Mouse (Mus musculus) heart, embryonic 13.5 days (tissue): ENCODE data around the gene Adgrl1. TPM values are rescaled to one million over a fixed set of nuclear protein-coding genes. Genes with fewer than 3 reads are reported as not detected.
A peak's percentile ranks its signal among the peaks of the same experiment; 100 is the strongest.

Source experiments
- ATAC-seq: fragments of 200-750 bp; cut with Nextera tagmentation; 2 replicates; pipeline ENCODE4 v1.8.0; 2017; ENCODE audit warnings: moderate TSS enrichment; ENCODE audit not compliant: insufficient number of reproducible peaks, low FRiP score, low TSS enrichment; ENCODE audit errors: extremely low read depth
- H3K27ac ChIP-seq: fragments of 300-500 bp; sonication (generic); replicated peaks from 2 replicates; pipeline ENCODE4 v1.5.1; 2015; ENCODE audit warnings: moderate library complexity, mild to moderate bottlenecking, inconsistent platforms
- H3K27me3 ChIP-seq: fragments of 300-500 bp; sonication (generic); replicated peaks from 2 replicates; pipeline ENCODE4 v1.6.1; 2015; ENCODE audit warnings: mild to moderate bottlenecking, inconsistent platforms
- H3K36me3 ChIP-seq: fragments of 300-500 bp; sonication (generic); 2 replicates; pipeline ENCODE4 v1.6.1; 2015; ENCODE audit warnings: mild to moderate bottlenecking, inconsistent platforms
- H3K4me1 ChIP-seq: fragments of 300-500 bp; sonication (generic); 2 replicates; pipeline ENCODE4 v1.6.1; 2015; ENCODE audit warnings: inconsistent platforms
- H3K4me2 ChIP-seq: fragments of 300-500 bp; sonication (generic); 2 replicates; pipeline ENCODE4 v1.6.1; 2015; ENCODE audit warnings: inconsistent platforms, mild to moderate bottlenecking, moderate library complexity
- H3K4me3 ChIP-seq: fragments of 300-500 bp; sonication (generic); 2 replicates; pipeline ENCODE4 v1.5.1; 2015; ENCODE audit warnings: moderate library complexity, mild to moderate bottlenecking, inconsistent platforms
- H3K9ac ChIP-seq: fragments of 300-500 bp; sonication (generic); 2 replicates; pipeline ENCODE4 v1.6.1; 2015; ENCODE audit warnings: inconsistent platforms, mild to moderate bottlenecking, moderate library complexity
- H3K9me3 ChIP-seq: fragments of 300-500 bp; sonication (generic); 2 replicates; pipeline ENCODE4 v1.6.1; 2016; ENCODE audit warnings: inconsistent platforms
- WGBS: fragments of 180-500 bp; shearing (Covaris S2); methylation state at CpG from one replicate; pipeline ENCODE4 v1.1.7; 2015; ENCODE audit warnings: mixed read lengths; 5-methylcytosine and 5-hydroxymethylcytosine counted together
- polyA plus RNA-seq: library from polyadenylated mRNA; unstranded; fragments of >200 nt; fragmentation: Nextera tagmentation; extraction: Ambion mirVana; gene quantifications from 2 replicates; pipeline ENCODE4 v1.2.1, GENCODE M21; 2015

The Adgrl1 gene
- polyA plus RNA-seq, 1 experiment from 2014 or later = 8.7 TPM

- peak overlapping the region; percentile 94 for H3K4me3 ChIP-seq
- H3K36me3 ChIP-seq = no peaks in the 10 kb centered on the region
- H3K9ac ChIP-seq = peak overlapping the region; percentile 55
- no peaks in the 10 kb centered on the region; the same call in 1 of the 2 replicates for H3K27me3 ChIP-seq
- no peak for ATAC-seq
- peak overlapping the region; percentile 98 for H3K4me2 ChIP-seq
- peak overlapping the region; percentile 71 for H3K27ac ChIP-seq
- peaks cover 65% of the 10 kb centered on the region for H3K4me1 ChIP-seq
- 13% methylated on average over 13 of the region's 13 CpGs for WGBS
- no peaks in the 10 kb centered on the region for H3K9me3 ChIP-seq
Measured at GRCm38 (mm10) chr8:83902961-83903666, 3.2 kb downstream of the Adgrl1 start.

- H3K4me2 ChIP-seq = no peak overlapping the region
- WGBS = 63% methylated on average over 6 of the region's 6 CpGs
- 0 out of 2 replicates have a peak, but pooled peaks cover 3% of the 10 kb centered on the region for H3K36me3 ChIP-seq
- H3K4me1 ChIP-seq = peaks cover 84% of the 10 kb centered on the region
- no peak for ATAC-seq
- H3K9me3 ChIP-seq = no peaks in the 10 kb centered on the region
- no peak overlapping the region for H3K27ac ChIP-seq
- H3K4me3 ChIP-seq = no peak overlapping the region
- no peaks in the 10 kb centered on the region for H3K27me3 ChIP-seq
- no peak overlapping the region for H3K9ac ChIP-seq
Measured at GRCm38 (mm10) chr8:83908583-83908982, 8.7 kb downstream of the Adgrl1 start.

GRCm38 (mm10) chr8:83909311-83909710 lies 9.4 kb downstream of the Adgrl1 start:
- no peak overlapping the region for H3K4me2 ChIP-seq
- WGBS = 45% methylated on average over 8 of the region's 8 CpGs
- ATAC-seq = no peak
- H3K9me3 ChIP-seq = no peaks in the 10 kb centered on the region
- H3K9ac ChIP-seq = no peak overlapping the region
- H3K27ac ChIP-seq = no peak overlapping the region
- no peak overlapping the region for H3K4me3 ChIP-seq
- H3K4me1 ChIP-seq = peaks cover 84% of the 10 kb centered on the region
- H3K36me3 ChIP-seq = 0 out of 2 replicates have a peak, but pooled peaks cover 3% of the 10 kb centered on the region
- no peaks in the 10 kb centered on the region for H3K27me3 ChIP-seq

- no peak for ATAC-seq
- peaks cover 89% of the 10 kb centered on the region for H3K4me1 ChIP-seq
- peak overlapping the region; percentile 48 for H3K27ac ChIP-seq
- 61% methylated on average over 5 of the region's 5 CpGs for WGBS
- H3K4me3 ChIP-seq = no peak overlapping the region
- H3K9me3 ChIP-seq = no peaks in the 10 kb centered on the region
- H3K4me2 ChIP-seq = no peak overlapping the region
- H3K36me3 ChIP-seq = peaks cover 3% of the 10 kb centered on the region; the same call in 1 of the 2 replicates
- no peaks in the 10 kb centered on the region for H3K27me3 ChIP-seq
- H3K9ac ChIP-seq = no peak overlapping the region
Measured at GRCm38 (mm10) chr8:83911809-83912731, 12.2 kb downstream of the Adgrl1 start.

- Histone ChIP-seq H3K36me3 (peaks cover 18% of the 10 kb centered on the region), H3K4me2 (no peak overlapping the region), H3K4me1 (peaks cover 82% of the 10 kb centered on the region)
Measured at GRCm38 (mm10) chr8:83914232-83914631, 14.3 kb downstream of the Adgrl1 start.

GRCm38 (mm10) chr8:83914860-83915259 lies 15.0 kb downstream of the Adgrl1 start:
- H3K4me3 ChIP-seq = no peak overlapping the region
- no peaks in the 10 kb centered on the region for H3K27me3 ChIP-seq
- WGBS = 30% methylated on average over 5 of the region's 5 CpGs
- H3K4me1 ChIP-seq = peaks cover 76% of the 10 kb centered on the region
- H3K9ac ChIP-seq = no peak overlapping the region
- H3K4me2 ChIP-seq = no peak overlapping the region
- no peak for ATAC-seq
- H3K27ac ChIP-seq = no peak overlapping the region
- H3K9me3 ChIP-seq = no peaks in the 10 kb centered on the region
- peaks cover 21% of the 10 kb centered on the region for H3K36me3 ChIP-seq

More at GRCm38 (mm10) chr8:83914232-83914631, 14.3 kb downstream of the Adgrl1 start:
- no peaks in the 10 kb centered on the region for H3K27me3 ChIP-seq
- H3K27ac ChIP-seq = no peak overlapping the region
- no peak for ATAC-seq
- no peaks in the 10 kb centered on the region for H3K9me3 ChIP-seq
- 72% methylated on average over 3 of the region's 3 CpGs for WGBS
- H3K4me3 ChIP-seq = no peak overlapping the region
- no peak overlapping the region; the same call in 1 of the 2 replicates for H3K9ac ChIP-seq

GRCm38 (mm10) chr8:83916015-83916414 lies 16.1 kb downstream of the Adgrl1 start:
- WGBS = 35% methylated on average over 5 of the region's 5 CpGs
- Histone ChIP-seq H3K27me3 (no peaks in the 10 kb centered on the region), H3K27ac (peak overlapping the region; percentile 24), H3K36me3 (peaks cover 30% of the 10 kb centered on the region), H3K4me1 (peaks cover 65% of the 10 kb centered on the region), H3K9me3 (no peaks in the 10 kb centered on the region), H3K4me3 (0 out of 2 replicates have a peak overlapping the region, but pooled peaks have one; percentile 2), H3K4me2 (no peak overlapping the region), H3K9ac (peak overlapping the region; percentile 28; the same call in 1 of the 2 replicates)
- no peak for ATAC-seq

- 0 out of 2 replicates have a peak overlapping the region, but pooled peaks have one; percentile 8 for H3K9ac ChIP-seq
Measured at GRCm38 (mm10) chr8:83917566-83917965, 17.7 kb downstream of the Adgrl1 start.

GRCm38 (mm10) chr8:83921558-83921957 lies 21.7 kb downstream of the Adgrl1 start:
- no peak overlapping the region for H3K27ac ChIP-seq
- no peak overlapping the region for H3K9ac ChIP-seq
- peaks cover 12% of the 10 kb centered on the region for H3K4me1 ChIP-seq
- H3K4me2 ChIP-seq = no peak overlapping the region
- H3K4me3 ChIP-seq = no peak overlapping the region
- H3K36me3 ChIP-seq = peaks cover 73% of the 10 kb centered on the region
- WGBS = 69% methylated on average over 3 of the region's 3 CpGs
- ATAC-seq = no peak
- H3K27me3 ChIP-seq = no peaks in the 10 kb centered on the region
- no peaks in the 10 kb centered on the region for H3K9me3 ChIP-seq

More at GRCm38 (mm10) chr8:83917566-83917965, 17.7 kb downstream of the Adgrl1 start:
- Histone ChIP-seq H3K27ac (no peak overlapping the region), H3K36me3 (peaks cover 39% of the 10 kb centered on the region), H3K4me1 (peaks cover 50% of the 10 kb centered on the region), H3K4me2 (no peak overlapping the region), H3K4me3 (no peak overlapping the region), H3K9me3 (no peaks in the 10 kb centered on the region), H3K27me3 (no peaks in the 10 kb centered on the region)
- 58% methylated on average over 6 of the region's 6 CpGs for WGBS
- ATAC-seq = no peak

- H3K36me3 ChIP-seq = peaks cover 80% of the 10 kb centered on the region
- 88% methylated on average over 8 of the region's 8 CpGs for WGBS
- no peak for ATAC-seq
- no peak overlapping the region for H3K4me2 ChIP-seq
- H3K9ac ChIP-seq = no peak overlapping the region
- no peak overlapping the region for H3K4me3 ChIP-seq
- H3K9me3 ChIP-seq = no peaks in the 10 kb centered on the region
- no peaks in the 10 kb centered on the region for H3K27me3 ChIP-seq
- H3K4me1 ChIP-seq = peaks cover 4% of the 10 kb centered on the region; the same call in 1 of the 2 replicates
- H3K27ac ChIP-seq = no peak overlapping the region
Measured at GRCm38 (mm10) chr8:83922727-83923126, 22.8 kb downstream of the Adgrl1 start.

- WGBS = 91% methylated on average over 5 of the region's 5 CpGs
- H3K27me3 ChIP-seq = no peaks in the 10 kb centered on the region
- peaks cover 82% of the 10 kb centered on the region for H3K36me3 ChIP-seq
- no peak for ATAC-seq
- no peak overlapping the region for H3K27ac ChIP-seq
- H3K9me3 ChIP-seq = no peaks in the 10 kb centered on the region
- no peak overlapping the region for H3K4me3 ChIP-seq
- no peak overlapping the region for H3K9ac ChIP-seq
- no peaks in the 10 kb centered on the region for H3K4me1 ChIP-seq
- no peak overlapping the region for H3K4me2 ChIP-seq
Measured at GRCm38 (mm10) chr8:83924585-83924984, 24.7 kb downstream of the Adgrl1 start.
